8 mouse cellular contexts compared by ENCODE assay signal in the genomic region with DNA sequence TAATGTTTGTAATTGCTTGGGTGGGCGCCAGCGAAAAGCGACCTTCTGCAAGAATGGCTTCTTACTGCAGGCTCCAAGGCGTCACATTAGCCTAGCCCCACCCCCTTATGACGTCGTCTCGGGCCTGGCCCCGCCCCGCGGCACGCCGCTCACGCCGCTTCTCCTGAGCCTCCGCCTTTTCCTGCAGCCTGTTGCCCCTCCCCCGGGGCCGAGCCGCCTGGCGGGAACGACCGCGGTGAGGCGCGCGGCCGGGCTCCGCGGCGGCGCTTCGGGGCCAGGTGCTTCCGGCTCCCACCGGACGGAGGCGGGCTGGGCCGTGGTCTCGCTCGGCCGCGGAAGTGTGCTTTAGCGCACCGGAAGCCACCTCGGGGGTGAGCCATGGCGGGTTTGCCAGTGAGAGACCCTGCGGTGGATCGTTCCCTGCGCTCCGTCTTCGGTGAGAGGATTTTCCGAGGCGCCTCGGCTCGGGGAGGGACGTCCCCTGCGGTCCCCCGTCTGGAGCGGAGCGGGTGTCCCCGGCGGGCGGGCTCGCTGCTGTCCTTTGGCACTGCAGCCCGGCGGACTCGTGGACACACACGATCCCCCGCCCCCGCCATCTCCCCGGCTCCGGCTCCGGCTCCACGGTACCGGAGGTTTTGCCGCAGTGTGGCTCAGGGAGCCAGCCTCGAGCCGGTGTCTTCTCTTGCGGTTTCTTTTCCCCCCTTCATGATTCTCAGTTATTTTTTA. TPM values are rescaled to one million over a fixed set of nuclear protein-coding genes. Genes with fewer than 3 reads are reported as not detected.
DNase-seq lines count a peak whose midpoint lies in the region; ATAC-seq and TF ChIP-seq lines count a peak whose summit lies in the region.

A gene (plus strand): TSS at position 201 of the 726 bp plus-strand sequence.

- H3K9me3 ChIP-seq in erythroblast, embryonic 14.5 days (ENCODE audit: control insufficient read depth, low read length): peaks cover 6% of the 10 kb centered on the region
- H3K9me3 ChIP-seq in heart, embryonic 12.5 days (replicated peaks): 0 out of 2 replicates have a peak, but pooled peaks cover 6% of the 10 kb centered on the region
- H3K9me3 ChIP-seq in kidney, postnatal 0 days (replicated peaks; ENCODE audit: low read length): no peaks in the 10 kb centered on the region
- H3K9me3 ChIP-seq in liver, embryonic 11.5 days (ENCODE audit: control insufficient read depth, low read length): no peaks in the 10 kb centered on the region
- no peaks in the 10 kb centered on the region for H3K9me3 ChIP-seq in stomach, embryonic 14.5 days (ENCODE audit: control insufficient read depth, low read depth, low read length)

- H3ac ChIP-seq in C2C12 (ENCODE audit: control insufficient read depth, insufficient read length, low read depth): peak within 1 kb of the TSS; percentile 78

- no peak for TF ChIP-seq CTCF in C2C12 (IDR thresholded peaks at IDR 0.05; ENCODE audit: control insufficient read depth, insufficient read depth, insufficient read length)
- no peak for TF ChIP-seq CTCF in brain, embryonic 14.5 days (IDR thresholded peaks at IDR 0.05; ENCODE audit: borderline replicate concordance, extremely low read depth, insufficient read depth, insufficient read length)
- TF ChIP-seq CTCF in kidney, postnatal 0 days (IDR thresholded peaks at IDR 0.05; ENCODE audit: low read depth): no peak

- peak within 1 kb of the TSS; percentile 69 for H3K4me2 ChIP-seq in heart, embryonic 12.5 days
- peak within 1 kb of the TSS; percentile 60 for H3K4me2 ChIP-seq in kidney, postnatal 0 days (ENCODE audit: low read length)
- peak within 1 kb of the TSS; percentile 65 for H3K4me2 ChIP-seq in liver, embryonic 11.5 days
- H3K4me2 ChIP-seq in stomach, embryonic 14.5 days (replicated peaks; ENCODE audit: low read depth, low read length): peak within 1 kb of the TSS; percentile 35

- H3K27ac ChIP-seq in heart, embryonic 12.5 days (ENCODE audit: poor library complexity, severe bottlenecking): peak within 1 kb of the TSS; percentile 80
- peak within 1 kb of the TSS; percentile 81 for H3K27ac ChIP-seq in kidney, postnatal 0 days
- peak within 1 kb of the TSS; percentile 87 for H3K27ac ChIP-seq in liver, embryonic 11.5 days (ENCODE audit: low read depth, low read length)
- H3K27ac ChIP-seq in stomach, embryonic 14.5 days (ENCODE audit: low read length): peak within 1 kb of the TSS; percentile 66

- H3K79me2 ChIP-seq in C2C12 (ENCODE audit: control insufficient read depth, insufficient read depth): peaks cover 14% of the 10 kb centered on the region

- peak within 1 kb of the TSS; percentile 45 for H3K4me3 ChIP-seq in C2C12 (ENCODE audit: insufficient read depth, poor library complexity, severe bottlenecking)
- peak within 1 kb of the TSS; percentile 83 for H3K4me3 ChIP-seq in erythroblast, embryonic 14.5 days (replicated peaks)
- peak within 1 kb of the TSS; percentile 76 for H3K4me3 ChIP-seq in heart, embryonic 12.5 days
- H3K4me3 ChIP-seq in kidney, postnatal 0 days (replicated peaks; ENCODE audit: low read depth, low read length): peak within 1 kb of the TSS; percentile 58
- H3K4me3 ChIP-seq in liver, embryonic 11.5 days (ENCODE audit: low read depth, low read length): peak within 1 kb of the TSS; percentile 65
- H3K4me3 ChIP-seq in stomach, embryonic 14.5 days (ENCODE audit: low read depth, low read length): peak within 1 kb of the TSS; percentile 44

- H3K79me3 ChIP-seq in C2C12 (ENCODE audit: low read depth): peaks cover 10% of the 10 kb centered on the region

- H3K36me3 ChIP-seq in C2C12 (ENCODE audit: control insufficient read depth, insufficient read depth): peaks cover 25% of the 10 kb centered on the region
- H3K36me3 ChIP-seq in erythroblast, embryonic 14.5 days (ENCODE audit: control insufficient read depth): peaks cover 32% of the 10 kb centered on the region
- H3K36me3 ChIP-seq in heart, embryonic 12.5 days: peaks cover 11% of the 10 kb centered on the region
- H3K36me3 ChIP-seq in kidney, postnatal 0 days (ENCODE audit: insufficient read depth, low read length): 0 out of 2 replicates have a peak, but pooled peaks cover 3% of the 10 kb centered on the region
- H3K36me3 ChIP-seq in liver, embryonic 11.5 days (ENCODE audit: control insufficient read depth, insufficient read depth, low read length): no peaks in the 10 kb centered on the region
- no peaks in the 10 kb centered on the region for H3K36me3 ChIP-seq in stomach, embryonic 14.5 days (ENCODE audit: control insufficient read depth, insufficient read depth, low read length)

- peak; percentile 98 for DNase-seq in brain, embryonic 14.5 days (ENCODE audit: low read depth)
- DNase-seq in kidney, postnatal 0 days (ENCODE audit: low spot score): peak; percentile 89
- peak; percentile 90 for DNase-seq in liver, embryonic 11.5 days (ENCODE audit: low spot score)
- peak; percentile 94 for DNase-seq in naive thymus-derived CD4-positive, alpha-beta T cell, adult 2 months (ENCODE audit: low read depth)

- H3K27me3 ChIP-seq in C2C12 (ENCODE audit: control insufficient read depth, insufficient read depth, insufficient read length): no peaks in the 10 kb centered on the region
- no peaks in the 10 kb centered on the region; the same call in 1 of the 2 replicates for H3K27me3 ChIP-seq in erythroblast, embryonic 14.5 days (ENCODE audit: control insufficient read depth)
- H3K27me3 ChIP-seq in heart, embryonic 12.5 days (replicated peaks): no peaks in the 10 kb centered on the region
- H3K27me3 ChIP-seq in kidney, postnatal 0 days (ENCODE audit: insufficient read depth, low read length): no peaks in the 10 kb centered on the region
- no peaks in the 10 kb centered on the region for H3K27me3 ChIP-seq in liver, embryonic 11.5 days (replicated peaks; ENCODE audit: control insufficient read depth, insufficient read depth, low read length)
- no peaks in the 10 kb centered on the region for H3K27me3 ChIP-seq in stomach, embryonic 14.5 days (ENCODE audit: control insufficient read depth, insufficient read depth, low read length)

- H3K4me1 ChIP-seq in erythroblast, embryonic 14.5 days (ENCODE audit: control insufficient read depth): peaks cover 3% of the 10 kb centered on the region; the same call in 1 of the 2 replicates
- no peaks in the 10 kb centered on the region for H3K4me1 ChIP-seq in heart, embryonic 12.5 days (replicated peaks)
- H3K4me1 ChIP-seq in kidney, postnatal 0 days (replicated peaks; ENCODE audit: insufficient read depth, low read length): no peaks in the 10 kb centered on the region
- H3K4me1 ChIP-seq in liver, embryonic 11.5 days (replicated peaks; ENCODE audit: control insufficient read depth, insufficient read depth, low read length): no peaks in the 10 kb centered on the region
- H3K4me1 ChIP-seq in stomach, embryonic 14.5 days (ENCODE audit: control insufficient read depth, insufficient read depth, low read length): no peaks in the 10 kb centered on the region

- ATAC-seq in heart, embryonic 12.5 days (ENCODE audit: insufficient number of reproducible peaks, low FRiP score): peak; percentile 99
- ATAC-seq in kidney, postnatal 0 days (replicated peaks; ENCODE audit: low FRiP score, low read depth): peak; percentile 98
- peak; percentile 96 for ATAC-seq in liver, embryonic 11.5 days (replicated peaks; ENCODE audit: low FRiP score)
- peak; percentile 98 for ATAC-seq in stomach, embryonic 14.5 days (ENCODE audit: insufficient number of reproducible peaks, insufficient read depth, low FRiP score, low read depth)

- WGBS in heart, embryonic 12.5 days: 17% methylated on average over 67 of the region's 77 CpGs
- 32% methylated on average over 76 of the region's 77 CpGs for WGBS in kidney, postnatal 0 days
- WGBS in liver, embryonic 11.5 days: 14% methylated on average over 67 of the region's 77 CpGs
- 24% methylated on average over 63 of the region's 77 CpGs for WGBS in stomach, embryonic 14.5 days

- peak; percentile 65 for TF ChIP-seq POLR2A in brain, embryonic 14.5 days (IDR thresholded peaks at IDR 0.05; ENCODE audit: borderline replicate concordance, extremely low read depth, insufficient read depth, insufficient read length, poor library complexity, severe bottlenecking)

- peak within 1 kb of the TSS; percentile 79 for H3K9ac ChIP-seq in heart, embryonic 12.5 days
- peak within 1 kb of the TSS; percentile 72 for H3K9ac ChIP-seq in kidney, postnatal 0 days (ENCODE audit: low read depth, low read length)
- peak within 1 kb of the TSS; percentile 77 for H3K9ac ChIP-seq in liver, embryonic 11.5 days (ENCODE audit: low read depth, low read length)
- H3K9ac ChIP-seq in stomach, embryonic 14.5 days (replicated peaks; ENCODE audit: low read depth, low read length): peak within 1 kb of the TSS; percentile 51

TF ChIP-seq in C2C12, 6 proteins besides CTCF, POLR2A, EP300 and RAD21:
- TF ChIP-seq FOSL1 (IDR thresholded peaks at IDR 0.05; ENCODE audit: insufficient read depth, low read length, poor library complexity, severe bottlenecking): no peak
- TF ChIP-seq MAX (IDR thresholded peaks at IDR 0.05): no peak
- no peak for TF ChIP-seq USF1 (IDR thresholded peaks at IDR 0.05; ENCODE audit: low read depth)
- no peak for TF ChIP-seq MYOG (IDR thresholded peaks at IDR 0.05; ENCODE audit: control insufficient read depth, extremely low read depth, insufficient read length)
- TF ChIP-seq CEBPB (IDR thresholded peaks at IDR 0.05; ENCODE audit: low read depth): no peak
- no peak for TF ChIP-seq MYOD1 (IDR thresholded peaks at IDR 0.05; ENCODE audit: control insufficient read depth, insufficient read length, low read depth)
TF ChIP-seq in C2C12: peak in this region for 0.

RNA-seq across cellular contexts. Expression of the gene that starts here (rescaled TPM):
- 22.7 TPM for polyA plus RNA-seq in C2C12 (2012; fragmentation: generic; extraction: Trizol)
- 80.8 and 84.3 TPM in 2 replicates for polyA plus RNA-seq in brain, embryonic 14.5 days (2012; rRNA removed)
- 1.1 and 1.3 TPM in 2 replicates for polyA plus RNA-seq in erythroblast, embryonic 14.5 days (2012)
- 39.7 and 40.2 TPM in 2 replicates for polyA plus RNA-seq in heart, embryonic 12.5 days (2016; fragmentation: Nextera tagmentation; extraction: Ambion mirVana)
- 27.1 and 31.0 TPM in 2 replicates for polyA plus RNA-seq in kidney, postnatal 0 days (2015; fragmentation: Nextera tagmentation; extraction: Ambion mirVana)
- 55.6 and 66.5 TPM in 2 replicates for polyA plus RNA-seq in liver, embryonic 11.5 days (2014; fragmentation: Nextera tagmentation; extraction: Ambion mirVana)
- 47.3 and 49.5 TPM in 2 replicates for polyA plus RNA-seq in stomach, embryonic 14.5 days (2014; fragmentation: Nextera tagmentation; extraction: Ambion mirVana)

Comparison
In these comparisons a context has a peak if more than half of its experiments do, and no peak if none do; other contexts are left out.
1. Peak in every context shown above with its lines: DNase-seq, ATAC-seq, H3K4me3 ChIP-seq and H3K27ac ChIP-seq.
2. RNA of the gene that starts here (polyA plus RNA-seq): 80.8 to 84.3 TPM in brain, embryonic 14.5 days, 55.6 to 66.5 TPM in liver, embryonic 11.5 days, 47.3 to 49.5 TPM in stomach, embryonic 14.5 days, 39.7 to 40.2 TPM in heart, embryonic 12.5 days, 27.1 to 31.0 TPM in kidney, postnatal 0 days and 22.7 TPM in C2C12 (single experiment); 1.1 to 1.3 TPM in erythroblast, embryonic 14.5 days; every median in the first group is over 10 times any median in the second.